Mouse (Mus musculus) fibroblast of lung, adult 2 months (primary cell): Measurements from ENCODE around the gene Arl13a.
"Not testable (repeated sequence)": the region's sequence is repeated elsewhere in the genome, so short reads cannot be mapped to it uniquely, and the experiment has no call there.

ENCODE experiments used
- DNase-seq: peaks from one replicate; pipeline ENCODE4 v3.0.0-alpha.2; 2011; ENCODE audit warnings: low read depth

Arl13a gene

DNA sequence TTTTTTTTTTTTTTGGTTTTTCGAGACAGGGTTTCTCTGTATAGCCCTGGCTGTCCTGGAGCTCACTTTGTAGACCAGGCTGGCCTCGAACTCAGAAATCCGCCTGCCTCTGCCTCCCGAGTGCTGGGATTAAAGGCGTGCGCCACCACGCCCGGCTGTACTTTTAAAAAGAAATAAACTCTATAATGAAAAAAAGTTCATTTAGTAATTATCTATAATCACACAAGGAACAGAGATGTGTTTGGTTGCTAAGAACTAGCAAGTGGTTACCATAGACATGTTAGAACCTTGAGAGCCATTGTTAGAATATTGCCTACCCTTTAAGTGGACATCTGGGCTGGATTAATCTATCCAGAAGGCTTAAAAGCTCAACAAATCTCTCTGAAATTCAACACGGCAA is at the start of gene Arl13a:
TSS of gene Arl13a (plus strand) at position 301 of the 400 bp plus-strand sequence.
- not testable (repeated sequence) for DNase-seq

DNA sequence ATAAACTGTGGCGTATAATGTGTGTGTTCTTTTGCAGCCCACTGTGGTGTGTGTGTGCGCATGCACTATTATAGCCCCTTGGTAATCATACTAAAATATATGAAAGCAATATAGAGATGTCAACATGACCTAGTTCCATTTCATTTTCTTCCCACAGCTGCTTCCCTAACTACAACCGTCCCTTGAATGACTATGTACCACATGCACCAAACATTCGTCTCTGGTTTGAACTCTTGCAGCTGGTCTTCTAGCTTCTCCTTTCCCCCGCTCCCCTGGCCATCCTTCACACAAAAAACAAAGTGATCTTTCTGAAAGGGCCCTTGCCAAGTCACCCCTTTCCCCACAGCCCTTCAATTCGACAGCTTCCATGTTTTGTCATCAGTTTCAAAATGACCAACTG is 47.3 kb upstream of the Arl13a start:
- no peak for DNase-seq

DNA sequence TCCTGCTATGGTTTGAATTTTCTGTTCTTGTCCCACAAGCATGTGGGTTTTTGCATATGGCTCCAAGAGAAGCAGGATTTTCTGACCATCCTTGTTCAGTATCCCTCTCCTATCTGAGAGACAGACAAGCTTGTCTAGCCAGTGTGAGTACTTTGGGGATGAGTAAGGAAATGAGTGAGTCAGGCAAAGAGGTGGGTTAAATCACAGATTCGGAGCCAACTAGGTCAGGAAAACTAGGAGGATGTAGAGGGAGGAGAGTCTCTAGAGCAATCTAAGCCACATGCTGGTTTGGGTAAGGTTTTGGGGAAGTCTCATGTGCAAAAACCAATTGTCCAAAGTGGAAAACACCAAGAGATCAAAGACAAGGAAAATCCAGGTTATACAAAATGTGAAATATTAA is 45.8 kb upstream of the Arl13a start:
- no peak for DNase-seq

DNA sequence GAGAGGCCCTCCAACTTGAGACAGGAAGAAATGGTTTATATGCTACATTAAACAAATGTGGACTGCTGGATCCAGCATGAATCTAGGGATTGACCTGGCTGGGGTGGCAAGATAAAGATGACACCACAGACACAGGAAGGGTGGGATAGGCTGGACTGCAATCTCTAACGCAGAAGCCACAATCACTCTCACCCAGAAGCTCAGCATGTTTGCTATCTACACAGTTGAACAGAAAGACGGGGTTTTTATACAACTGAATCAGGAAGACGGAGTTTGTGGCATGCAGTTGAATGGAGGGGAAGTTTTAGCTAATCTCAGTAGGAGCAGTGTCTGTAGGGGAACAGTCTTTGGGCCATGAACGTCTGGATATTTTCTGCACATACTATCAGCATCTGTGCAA is 45.3 kb upstream of the Arl13a start:
- DNase-seq, result no peak

DNA sequence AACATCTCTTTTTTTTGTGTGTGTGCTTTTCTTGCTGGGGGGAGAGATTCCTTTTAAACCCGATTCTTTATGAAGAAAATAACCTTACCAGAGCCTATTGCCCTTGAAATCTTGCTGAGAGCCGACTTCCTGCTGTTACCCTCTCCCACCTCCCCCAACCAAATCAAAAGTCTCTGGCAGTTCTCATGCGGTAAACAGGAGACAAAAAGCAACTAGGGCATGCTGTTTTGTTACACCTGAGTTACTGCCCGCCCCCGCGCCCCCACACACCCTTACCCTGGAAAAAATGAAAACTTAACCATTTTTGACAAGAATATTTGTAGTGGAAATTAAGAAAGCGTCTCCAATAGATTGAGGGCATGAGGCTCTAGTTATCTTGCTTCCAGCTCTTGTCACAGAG is 29.1 kb upstream of the Arl13a start:
- no peak for DNase-seq

DNA sequence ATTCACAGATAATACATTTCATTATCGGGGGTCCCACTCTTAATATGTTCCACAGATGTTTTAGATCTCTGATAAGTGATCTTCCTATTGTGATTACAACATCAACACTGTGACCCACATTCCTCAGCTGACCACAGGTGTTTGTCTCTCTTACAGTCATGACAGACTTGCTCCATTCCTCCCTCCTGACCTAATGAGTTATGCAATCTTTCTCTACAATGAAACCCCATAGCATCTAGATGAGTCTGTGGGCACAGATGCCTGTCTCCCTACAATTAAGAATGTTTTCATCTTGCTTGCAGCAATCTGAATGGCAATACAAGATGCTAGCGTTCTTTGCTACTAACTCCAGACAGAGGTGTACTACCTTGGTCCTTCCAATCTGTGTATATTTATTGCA is 26.9 kb upstream of the Arl13a start:
- DNase-seq, result no peak

DNA sequence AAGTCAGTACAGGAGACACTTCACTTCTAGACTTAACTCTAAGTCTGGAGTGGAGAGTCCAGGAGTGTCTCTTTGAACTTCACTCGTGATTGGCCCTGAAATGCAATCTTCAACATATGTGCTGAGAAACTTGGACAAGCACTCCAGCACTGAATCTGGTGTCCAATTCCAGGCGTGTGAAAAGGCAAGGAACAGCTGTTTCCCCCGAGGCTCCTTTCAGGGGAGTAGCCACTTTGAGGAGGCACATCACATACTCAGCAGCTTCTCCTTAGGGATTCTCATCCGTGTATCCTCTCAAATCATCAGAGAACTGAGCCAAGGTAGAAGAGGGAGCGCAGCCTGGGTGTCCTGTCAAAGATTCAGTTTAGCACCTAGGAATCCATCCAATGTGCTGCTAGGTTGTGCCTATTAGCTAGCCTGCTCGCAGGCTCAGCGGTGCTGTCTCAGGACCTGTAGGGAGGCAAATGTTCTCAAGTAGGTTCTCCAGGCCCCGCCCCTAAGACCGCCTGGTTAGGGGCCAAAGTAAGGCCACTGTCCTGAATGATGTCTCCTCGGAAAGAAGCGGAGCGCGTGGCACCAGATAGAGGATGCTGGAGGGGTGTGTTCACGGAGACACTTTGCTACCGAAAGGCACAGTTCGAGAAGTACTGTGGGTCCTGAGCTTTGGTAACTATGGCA is 25.1 kb upstream of the Arl13a start, which contains the start of gene Xkrx:
TSS of gene Xkrx (minus strand) at position 34 of the 678 bp plus-strand sequence.
- no peak for DNase-seq

DNA sequence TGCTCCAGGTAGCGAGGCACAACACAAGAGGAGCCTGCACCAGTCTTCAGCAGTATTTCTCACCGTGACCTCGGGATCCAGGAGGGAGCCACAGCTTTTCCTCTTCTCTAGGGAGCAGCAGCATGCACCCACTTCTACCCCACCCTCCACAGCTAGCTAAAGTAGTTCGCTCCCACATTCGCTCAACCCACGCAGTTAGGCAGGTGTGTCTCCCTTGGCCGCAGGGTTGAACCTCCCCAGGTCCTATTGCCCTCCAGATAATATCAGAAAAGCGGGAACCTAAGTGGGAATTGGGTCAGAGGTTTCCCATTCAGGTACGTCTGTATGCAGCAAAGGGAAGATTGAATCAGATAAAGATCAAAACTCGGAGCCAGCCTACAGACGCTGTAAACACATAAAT is 24.5 kb upstream of the Arl13a start:
- DNase-seq, result no peak

DNA sequence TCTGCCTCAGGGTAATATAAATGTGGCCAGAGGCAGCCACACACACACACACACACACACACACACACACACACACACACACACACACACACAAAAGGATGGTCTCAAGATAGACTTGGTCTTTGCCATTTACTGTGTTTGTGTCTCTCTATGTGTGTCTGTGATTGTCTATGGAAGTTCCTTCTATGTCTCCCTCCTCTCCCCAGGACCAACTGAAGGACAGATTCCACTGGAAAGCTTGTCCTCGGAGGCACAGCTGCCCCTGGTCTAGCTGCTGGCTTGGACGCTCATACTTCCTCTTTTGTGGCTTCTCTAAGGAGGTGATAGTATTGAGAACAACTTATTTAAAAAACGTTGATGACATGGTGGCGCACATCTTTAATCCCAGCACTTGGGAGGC is 23.8 kb upstream of the Arl13a start:
- DNase-seq, result no peak

DNA sequence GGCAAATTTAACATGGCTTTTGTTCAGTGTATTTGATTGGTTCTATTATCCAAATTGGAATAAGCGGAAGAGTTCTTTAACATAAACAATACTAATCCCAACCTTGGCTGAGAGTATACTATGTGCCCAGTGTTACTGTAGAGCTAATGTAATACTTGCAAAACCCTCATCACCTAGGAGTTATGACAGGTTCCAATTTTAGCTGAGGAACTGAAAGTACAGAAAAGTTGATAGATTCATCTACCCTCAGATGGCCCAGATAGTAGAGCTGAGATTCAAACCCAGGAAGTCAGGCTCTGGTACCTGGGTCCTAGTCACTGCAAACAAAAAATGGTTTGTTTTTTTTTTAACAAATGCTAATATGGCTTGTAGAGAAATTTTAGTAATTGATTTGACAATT is 16.7 kb upstream of the Arl13a start:
- no peak for DNase-seq

DNA sequence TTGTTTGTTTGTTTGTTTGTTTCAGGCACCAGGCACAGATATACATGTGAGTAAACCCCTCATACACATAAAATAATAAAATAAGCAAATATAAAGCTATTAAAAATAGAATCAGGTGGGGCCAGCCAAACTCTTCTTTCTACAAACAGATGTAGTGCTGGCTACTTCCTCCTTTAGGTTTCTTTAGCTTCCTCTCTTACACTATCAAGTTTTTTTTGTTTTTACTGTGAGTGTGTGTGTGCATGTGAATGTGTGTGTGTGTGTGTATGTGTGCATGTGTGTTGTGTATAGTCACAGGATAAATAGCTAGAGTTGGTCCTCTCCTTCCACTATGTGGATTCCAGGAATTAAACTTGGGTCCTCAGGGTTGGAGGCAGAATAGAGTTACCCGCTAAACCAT is 12.6 kb upstream of the Arl13a start:
- no peak for DNase-seq

DNA sequence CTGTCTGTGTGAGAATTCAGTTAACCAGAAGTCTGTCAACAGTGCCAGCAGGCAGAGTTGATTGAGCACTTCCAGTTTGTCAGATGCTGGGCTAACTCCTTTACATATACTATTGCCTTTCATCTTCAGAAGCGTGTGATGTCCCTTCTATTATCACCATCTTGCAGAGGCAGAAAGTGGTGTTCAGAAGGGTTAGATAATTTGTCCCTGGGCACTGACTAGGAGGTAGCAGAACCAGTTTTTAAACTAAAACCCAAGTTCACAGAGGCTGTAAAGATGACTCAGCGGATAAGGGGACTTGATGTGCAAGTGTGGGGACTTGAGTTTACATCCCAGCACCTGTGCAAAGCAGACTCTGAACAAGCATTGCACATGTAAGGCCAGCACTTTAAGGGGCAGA is 21.2 kb downstream of the Arl13a start:
- no peak for DNase-seq

DNA sequence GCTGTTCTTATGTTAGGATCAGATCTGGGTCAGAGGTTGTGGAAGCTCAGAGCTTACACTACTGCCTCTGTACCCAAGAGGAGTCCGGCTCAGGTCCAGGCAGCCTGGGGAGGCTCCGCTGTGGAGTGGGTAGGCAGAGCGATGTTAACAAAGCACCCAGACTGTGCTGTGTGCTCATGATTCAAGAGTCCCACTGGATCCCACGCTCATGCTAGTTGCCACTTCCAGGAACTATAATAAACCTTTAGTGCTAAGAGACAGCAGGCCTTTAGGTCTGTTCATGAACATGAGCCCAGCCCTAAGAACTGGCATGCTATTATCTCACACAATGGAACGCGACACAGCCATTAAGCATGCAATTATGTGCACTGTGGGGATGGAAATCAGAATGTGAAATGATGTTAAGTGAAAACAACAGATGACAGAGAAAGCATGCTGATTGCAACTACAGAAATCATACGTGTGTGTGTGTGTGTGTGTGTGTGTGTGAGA is 23.9 kb downstream of the Arl13a start:
- DNase-seq, result no peak

DNA sequence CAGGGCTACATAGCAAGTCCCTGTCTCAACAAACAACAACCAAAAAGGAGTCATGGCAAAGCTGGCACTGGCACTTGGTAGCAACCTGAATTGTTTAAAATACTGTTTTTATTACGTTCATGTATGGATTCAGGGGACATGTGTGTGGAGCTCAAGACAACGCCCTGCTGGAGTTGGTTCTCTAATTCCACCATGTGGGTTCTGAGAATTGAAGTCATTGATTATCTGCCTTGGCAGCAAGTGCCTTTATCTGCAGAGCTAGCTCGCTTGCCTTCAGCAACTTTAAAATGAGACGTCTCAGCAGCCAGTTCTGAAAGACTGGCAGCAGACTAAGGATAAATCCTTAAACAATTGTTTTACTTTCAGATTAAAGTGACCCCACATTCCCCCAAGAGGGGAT is 30.9 kb downstream of the Arl13a start:
- no peak for DNase-seq

DNA sequence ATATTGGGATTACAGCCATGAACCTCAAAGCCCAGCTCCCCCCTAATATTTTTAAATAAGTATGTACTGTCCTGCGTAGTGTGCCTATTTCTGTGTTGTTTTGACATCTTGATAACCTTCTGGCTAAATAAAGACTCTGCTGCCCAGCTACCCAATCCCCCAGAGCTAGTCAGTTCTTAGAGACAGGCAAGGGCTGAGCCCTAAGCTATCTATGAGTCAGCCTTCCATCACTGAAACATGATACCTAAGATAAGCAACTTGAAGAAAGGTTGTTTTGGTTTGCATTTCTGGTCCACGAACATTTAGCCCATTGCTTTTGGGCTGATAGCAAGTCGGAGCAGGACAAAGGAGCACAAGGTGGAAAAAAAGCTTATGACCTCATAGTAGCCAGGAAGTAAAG is 33.3 kb downstream of the Arl13a start:
- no peak for DNase-seq

DNA sequence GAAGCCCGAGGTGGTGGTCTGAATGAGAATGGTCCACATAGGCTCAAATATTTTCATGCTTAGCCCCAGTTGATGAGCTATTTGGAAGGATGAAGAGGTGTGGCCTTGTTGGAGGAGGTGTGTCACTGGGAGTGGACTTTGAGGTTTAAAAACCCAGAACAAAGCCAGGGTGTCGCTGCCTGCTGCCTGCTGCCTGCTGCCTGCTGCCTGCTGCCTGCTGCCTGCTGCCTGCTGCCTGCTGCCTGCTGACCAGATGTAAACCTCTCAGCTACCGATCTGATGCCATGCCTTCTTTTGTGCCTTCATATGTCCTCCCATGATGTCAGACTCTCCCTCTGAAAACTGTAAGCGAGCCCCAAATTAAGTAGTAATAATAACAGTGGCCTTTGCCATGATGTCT is 34.6 kb downstream of the Arl13a start, which contains the start of gene Nox1:
TSS of gene Nox1 (minus strand) at position 101 of the 400 bp plus-strand sequence.
- DNase-seq, result no peak

DNA sequence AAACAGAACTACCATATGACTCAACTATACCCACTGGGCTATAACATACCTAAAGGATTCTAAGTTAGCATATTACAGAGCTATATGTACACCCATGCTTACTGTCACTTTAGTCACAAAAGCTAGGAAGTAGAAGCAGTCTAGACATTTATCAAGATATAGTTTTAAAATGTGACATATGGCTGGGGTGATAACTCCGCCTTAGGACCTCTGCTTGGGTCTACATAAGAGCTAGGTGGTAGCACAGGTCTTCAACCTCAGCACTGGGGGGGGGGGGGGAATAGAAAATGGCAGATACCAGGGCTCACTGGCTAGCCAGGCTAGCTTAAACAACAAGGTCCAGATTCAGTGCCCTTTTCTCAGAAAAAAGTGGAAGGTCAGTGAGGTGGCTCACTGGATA is 45.7 kb downstream of the Arl13a start:
- DNase-seq, result no peak

DNA sequence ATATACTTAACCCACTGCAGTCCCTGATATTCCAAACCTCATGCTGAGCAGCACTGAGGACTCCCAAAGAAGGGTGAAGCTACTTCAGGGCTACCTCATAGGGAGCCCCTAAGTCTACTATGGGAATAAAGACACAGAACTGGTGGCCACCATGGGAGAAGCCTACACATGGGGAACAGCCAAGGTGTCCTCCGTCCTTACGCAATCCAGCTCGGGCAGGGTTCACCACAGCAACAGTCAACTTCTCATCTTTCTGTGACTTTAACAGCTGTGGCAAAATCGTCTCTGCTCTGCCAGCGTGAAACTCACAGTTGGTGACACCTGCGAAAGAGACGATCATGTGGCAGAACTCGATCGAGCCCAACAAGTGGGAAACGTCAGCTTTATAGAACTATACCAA is 51.0 kb downstream of the Arl13a start:
- DNase-seq, result no peak

DNA sequence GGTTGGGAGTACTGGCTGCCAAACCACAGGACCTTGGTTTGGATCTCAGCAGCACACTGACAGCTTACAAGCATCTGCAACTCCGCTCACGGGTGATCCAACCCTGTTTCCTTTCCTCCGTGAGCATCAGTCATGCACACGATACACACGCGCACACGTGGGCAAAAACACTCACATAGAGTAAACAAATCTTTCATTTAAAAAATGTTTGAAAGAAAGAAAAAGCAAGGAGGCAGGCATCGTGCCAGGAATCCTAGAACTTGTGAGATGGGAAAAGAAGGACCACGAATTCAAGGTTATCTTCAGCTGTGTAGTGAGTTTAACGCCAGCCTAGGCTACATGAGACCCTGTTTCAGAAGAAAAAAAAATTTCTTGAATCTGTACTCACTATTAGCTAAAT is 58.6 kb downstream of the Arl13a start:
- DNase-seq, result no peak

DNA sequence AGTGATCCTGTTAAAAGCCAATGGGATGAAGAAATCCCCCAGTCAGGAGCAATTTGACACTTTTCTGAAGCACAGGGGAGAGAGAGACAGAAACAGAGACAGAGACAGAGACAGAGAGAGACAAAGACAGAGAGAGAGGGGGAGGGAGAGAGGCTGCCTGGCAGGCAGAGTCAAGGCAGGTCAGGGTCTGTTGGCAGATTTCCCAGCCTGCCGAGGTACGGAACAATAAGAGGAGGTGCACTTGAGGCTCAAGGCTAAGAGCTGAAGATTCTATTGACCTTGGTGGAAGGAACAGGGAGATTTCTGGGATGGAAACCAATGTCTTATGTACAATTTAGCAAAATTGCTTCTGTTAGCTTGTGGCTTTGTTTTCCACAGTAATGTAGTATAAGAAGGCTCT is 60.9 kb downstream of the Arl13a start:
- DNase-seq, result no peak
